Mouse (Mus musculus) lung, postnatal 0 days (tissue): Measurements from ENCODE around the gene Dlk2. TPM values are rescaled to one million over a fixed set of nuclear protein-coding genes. Genes with fewer than 3 reads are reported as not detected.

Source experiments
- ATAC-seq: fragments of 200-750 bp; cut with Nextera tagmentation; 2 replicates; pipeline ENCODE4 v1.8.0; 2017; ENCODE audit warnings: moderate library complexity
- DNase-seq: peaks from one replicate; pipeline ENCODE4 v3.0.0-alpha.2; 2016; ENCODE audit warnings: low spot score
- H3K27ac ChIP-seq: fragments of 300-500 bp; sonication (generic); 2 replicates; pipeline ENCODE4 v1.5.1; 2014; ENCODE audit warnings: antibody characterized with exemption, mild to moderate bottlenecking, low read length, mixed read lengths
- H3K27me3 ChIP-seq: fragments of 300-500 bp; sonication (generic); replicated peaks from 2 replicates; pipeline ENCODE4 v1.6.1; 2014; ENCODE audit warnings: low read length, mixed read lengths; ENCODE audit not compliant: insufficient read depth
- H3K36me3 ChIP-seq: fragments of 300-500 bp; sonication (generic); 2 replicates; pipeline ENCODE4 v1.6.1; 2014; ENCODE audit warnings: low read length, mixed read lengths; ENCODE audit not compliant: insufficient read depth
- H3K4me1 ChIP-seq: fragments of 300-500 bp; sonication (generic); 2 replicates; pipeline ENCODE4 v1.6.1; 2014; ENCODE audit warnings: antibody characterized with exemption, low read depth, low read length, mixed read lengths; ENCODE audit not compliant: insufficient read depth
- H3K4me2 ChIP-seq: fragments of 300-500 bp; sonication (generic); replicated peaks from 2 replicates; pipeline ENCODE4 v1.6.1; 2014; ENCODE audit warnings: low read depth, mild to moderate bottlenecking, low read length, moderate library complexity, mixed read lengths
- H3K4me3 ChIP-seq: fragments of 300-500 bp; sonication (generic); 2 replicates; pipeline ENCODE4 v1.5.1; 2014; ENCODE audit warnings: low read depth, low read length
- H3K9ac ChIP-seq: fragments of 300-500 bp; sonication (generic); replicated peaks from 2 replicates; pipeline ENCODE4 v1.6.1; 2014; ENCODE audit warnings: low read depth, mild to moderate bottlenecking
- H3K9me3 ChIP-seq: fragments of 300-500 bp; sonication (generic); 2 replicates; pipeline ENCODE4 v1.6.1; 2016; ENCODE audit warnings: low read length, mixed read lengths
- CTCF ChIP-seq: IDR thresholded peaks from 2 replicates; pipeline ENCODE4 v1.5.1; 2016; ENCODE audit warnings: antibody characterized with exemption, mild to moderate bottlenecking
- EP300 ChIP-seq: IDR thresholded peaks from 2 replicates; pipeline ENCODE4 v1.6.1; 2016; ENCODE audit warnings: antibody characterized with exemption, mild to moderate bottlenecking, control low read depth
- WGBS: fragments of 180-500 bp; shearing (Covaris S2); extraction: QIAGEN DNeasy Blood & Tissue Kit; methylation state at CpG from one replicate; pipeline ENCODE4 v1.1.7; 2014; 5-methylcytosine and 5-hydroxymethylcytosine counted together
- polyA plus RNA-seq: library from polyadenylated mRNA; unstranded; fragments of >200 nt; fragmentation: Nextera tagmentation; extraction: Ambion mirVana; gene quantifications from 2 replicates; pipeline ENCODE4 v1.2.1, GENCODE M21; 2015

Gene Dlk2
- polyA plus RNA-seq, 1 experiment from 2014 or later = 1.3 TPM

DNA sequence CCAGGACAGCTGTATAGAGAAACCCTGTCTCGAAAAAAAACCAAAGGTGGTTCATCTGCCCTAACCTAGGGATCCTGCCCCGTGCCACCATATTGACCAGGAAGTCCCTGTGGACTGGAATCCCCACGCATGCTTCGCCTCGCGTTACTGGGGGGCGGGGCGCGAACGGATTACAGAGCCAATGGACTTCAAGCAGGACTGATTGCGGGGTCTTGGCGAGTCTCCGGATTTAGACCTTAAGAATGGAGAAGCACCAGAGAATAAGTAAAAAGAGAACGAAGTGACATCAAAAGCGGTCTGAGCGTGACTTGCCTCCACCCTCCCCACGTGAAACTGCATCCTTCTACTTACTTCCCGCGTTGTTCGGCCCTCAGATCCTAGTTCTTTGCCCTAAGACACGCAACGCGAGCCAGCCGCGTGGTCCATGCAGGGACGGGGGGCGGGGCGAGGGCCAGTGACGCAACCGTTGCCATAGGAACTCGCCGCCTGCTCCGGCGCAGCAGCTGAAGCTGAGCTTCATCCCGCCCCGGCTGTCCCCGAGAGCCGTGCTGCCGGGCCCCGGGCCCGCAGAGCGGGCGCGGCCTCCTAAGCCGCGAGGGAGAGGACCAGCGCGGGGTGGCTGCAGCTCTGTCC is 43.7 kb upstream of the Dlk2 start, which contains the start of gene Lrrc73:
Gene Lrrc73, plus strand, starts transcription at position 80 of the 633 bp plus-strand sequence.
- H3K4me1 ChIP-seq = peaks cover 10% of the 10 kb centered on the region
- peaks cover 9% of the 10 kb centered on the region; the same call in 1 of the 2 replicates for H3K27me3 ChIP-seq
- H3K36me3 ChIP-seq = peaks cover 25% of the 10 kb centered on the region; the same call in 1 of the 2 replicates
- ATAC-seq = peak; percentile 88
- 2% methylated on average over 46 of the region's 48 CpGs for WGBS
- TF ChIP-seq EP300 = no peak
- TF ChIP-seq CTCF = no peak
- peak within 1 kb of the TSS; percentile 57 for H3K4me3 ChIP-seq
- H3K9ac ChIP-seq = 0 out of 2 replicates have a peak within 1 kb of the TSS, but pooled peaks have one; percentile 19
- DNase-seq = peak; percentile 89
- no peaks in the 10 kb centered on the region for H3K9me3 ChIP-seq
- peak within 1 kb of the TSS; percentile 97 for H3K4me2 ChIP-seq
- H3K27ac ChIP-seq = no peak within 1 kb of the TSS

DNA sequence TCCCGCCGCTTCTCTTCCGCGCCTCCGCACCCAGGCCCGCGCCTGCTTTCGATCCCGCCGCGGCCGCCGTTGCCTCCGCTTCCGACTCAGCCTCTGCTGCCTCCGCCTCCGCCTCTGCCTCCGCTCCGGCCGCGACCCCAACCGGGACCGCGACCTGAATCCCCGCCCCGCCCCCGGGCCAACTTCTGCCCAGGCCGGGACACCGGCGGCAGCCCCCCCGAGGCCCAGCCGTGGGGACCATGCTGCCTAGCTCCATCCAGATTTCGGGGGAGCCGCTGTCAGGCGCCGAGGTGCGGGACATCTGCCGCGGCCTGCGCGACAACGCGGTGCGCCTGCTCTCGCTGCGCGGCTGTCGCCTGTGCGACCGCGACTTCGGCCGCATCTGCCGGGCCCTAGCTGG is 43.1 kb upstream of the Dlk2 start:
- TF ChIP-seq CTCF (no peak), EP300 (no peak)
- Histone ChIP-seq H3K36me3 (peaks cover 30% of the 10 kb centered on the region; the same call in 1 of the 2 replicates), H3K4me1 (peaks cover 4% of the 10 kb centered on the region), H3K9me3 (no peaks in the 10 kb centered on the region), H3K27ac (no peak overlapping the region), H3K4me3 (peak overlapping the region; percentile 57), H3K9ac (0 out of 2 replicates have a peak overlapping the region, but pooled peaks have one; percentile 19), H3K4me2 (peak overlapping the region; percentile 97), H3K27me3 (peaks cover 9% of the 10 kb centered on the region; the same call in 1 of the 2 replicates)
- ATAC-seq (peak; percentile 21), DNase-seq (no peak)
- WGBS = under 1% methylated on average over 29 of the region's 54 CpGs

DNA sequence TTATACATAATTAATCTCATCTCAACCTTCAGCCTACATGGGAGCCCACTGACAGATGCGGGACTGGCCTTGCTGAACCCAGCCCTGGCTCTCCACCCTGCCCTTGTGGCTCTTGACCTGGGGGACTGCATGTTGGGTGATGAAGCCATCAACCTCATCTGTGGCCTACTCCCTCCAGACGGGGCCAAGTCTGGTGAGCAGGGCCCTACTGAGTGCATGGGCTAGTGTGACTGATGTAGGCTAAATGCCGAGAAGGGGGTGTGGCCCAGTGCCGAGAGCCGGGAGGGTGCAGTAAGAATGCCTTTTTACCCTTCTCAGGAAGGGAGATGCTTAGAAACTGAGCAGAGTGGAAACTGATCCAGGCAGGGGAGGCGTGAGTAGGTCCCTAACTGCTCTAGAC is 42.1 kb upstream of the Dlk2 start:
- 26% methylated on average over 6 of the region's 6 CpGs for WGBS
- no peak for TF ChIP-seq CTCF
- TF ChIP-seq EP300 = no peak

DNA sequence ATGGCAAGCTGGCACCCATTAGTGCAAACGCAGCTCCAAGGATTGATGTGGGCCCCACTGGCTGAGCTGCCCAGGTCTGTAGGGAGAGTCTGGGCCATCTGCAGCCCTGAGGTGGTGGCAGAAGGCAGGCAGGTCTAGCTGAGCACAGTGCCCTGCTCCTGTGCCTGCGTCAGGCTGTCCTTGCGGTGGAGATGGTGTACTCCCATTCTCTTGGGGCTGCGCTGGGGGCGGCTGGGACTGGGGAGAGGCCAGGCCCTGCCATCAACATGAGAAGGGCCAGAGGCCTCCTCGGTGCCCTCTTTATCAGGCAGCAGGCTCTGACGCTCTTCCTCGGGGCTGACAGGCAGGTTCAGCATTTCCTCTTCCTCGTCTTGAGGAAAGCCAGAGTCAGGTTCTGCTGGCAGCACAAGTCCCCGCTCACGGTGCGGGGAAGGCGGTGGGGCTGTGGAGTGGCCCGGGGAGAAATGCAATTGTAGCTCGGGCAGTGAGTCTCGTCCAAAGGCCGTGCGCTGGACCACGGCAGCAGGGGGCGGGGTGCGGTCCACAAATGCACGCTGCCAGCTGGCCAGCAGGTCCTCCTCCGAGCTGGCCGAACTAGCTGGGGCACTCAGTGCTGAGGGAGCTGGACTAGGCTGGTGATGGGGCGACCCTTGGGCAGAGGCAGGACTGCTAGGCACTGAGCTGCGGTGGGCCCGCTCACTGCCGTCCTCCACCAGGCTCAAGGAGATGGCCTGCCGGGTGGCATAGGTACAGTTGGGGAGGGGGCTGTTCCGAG is 38.8 kb upstream of the Dlk2 start:
- H3K9me3 ChIP-seq = no peaks in the 10 kb centered on the region
- TF ChIP-seq EP300 (no peak), CTCF (no peak)
- no peak overlapping the region for H3K4me2 ChIP-seq
- H3K27me3 ChIP-seq = peaks cover 9% of the 10 kb centered on the region; the same call in 1 of the 2 replicates
- DNase-seq (no peak), ATAC-seq (no peak)
- peaks cover under 1% of the 10 kb centered on the region; the same call in 1 of the 2 replicates for H3K4me1 ChIP-seq
- peaks cover 38% of the 10 kb centered on the region for H3K36me3 ChIP-seq
- 83% methylated on average over 29 of the region's 30 CpGs for WGBS
- H3K27ac ChIP-seq = 0 out of 2 replicates have a peak overlapping the region, but pooled peaks have one; percentile 9
- H3K4me3 ChIP-seq = no peak overlapping the region
- H3K9ac ChIP-seq = no peak overlapping the region

More for the DNA sequence above, 42.1 kb upstream of the Dlk2 start:
- Histone ChIP-seq H3K9me3 (no peaks in the 10 kb centered on the region), H3K9ac (no peak overlapping the region), H3K27ac (no peak overlapping the region), H3K4me2 (no peak overlapping the region), H3K4me1 (peaks cover 3% of the 10 kb centered on the region; the same call in 1 of the 2 replicates), H3K27me3 (peaks cover 9% of the 10 kb centered on the region; the same call in 1 of the 2 replicates), H3K36me3 (peaks cover 34% of the 10 kb centered on the region), H3K4me3 (no peak overlapping the region)
- DNase-seq = no peak
- no peak for ATAC-seq

DNA sequence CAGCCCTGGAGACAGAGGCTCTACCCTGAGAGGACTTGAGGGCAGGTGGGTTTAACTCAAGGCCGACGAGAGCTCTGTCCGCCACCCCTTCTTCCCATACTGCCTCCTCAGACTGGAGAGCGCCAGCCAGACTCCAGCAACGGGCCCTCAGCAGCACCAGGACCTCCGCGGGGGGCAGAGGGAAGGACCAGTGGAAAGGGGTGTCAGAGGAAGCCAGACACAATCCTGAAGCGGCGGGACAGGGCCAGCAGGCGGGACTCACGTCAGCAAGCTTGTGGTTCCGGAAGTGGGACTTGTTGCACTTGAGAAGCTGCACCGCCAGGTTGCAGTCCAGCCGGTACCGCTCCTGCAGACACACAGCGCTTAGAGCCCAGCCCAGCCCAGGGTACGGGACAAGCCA is 37.5 kb upstream of the Dlk2 start:
- ATAC-seq = no peak
- Histone ChIP-seq H3K27me3 (0 out of 2 replicates have a peak, but pooled peaks cover under 1% of the 10 kb centered on the region), H3K27ac (no peak overlapping the region), H3K4me1 (no peaks in the 10 kb centered on the region), H3K9ac (no peak overlapping the region), H3K4me2 (no peak overlapping the region), H3K9me3 (no peaks in the 10 kb centered on the region), H3K36me3 (peaks cover 43% of the 10 kb centered on the region), H3K4me3 (no peak overlapping the region)
- WGBS = 81% methylated on average over 16 of the region's 17 CpGs
- TF ChIP-seq EP300 = no peak
- no peak for TF ChIP-seq CTCF
- no peak for DNase-seq

DNA sequence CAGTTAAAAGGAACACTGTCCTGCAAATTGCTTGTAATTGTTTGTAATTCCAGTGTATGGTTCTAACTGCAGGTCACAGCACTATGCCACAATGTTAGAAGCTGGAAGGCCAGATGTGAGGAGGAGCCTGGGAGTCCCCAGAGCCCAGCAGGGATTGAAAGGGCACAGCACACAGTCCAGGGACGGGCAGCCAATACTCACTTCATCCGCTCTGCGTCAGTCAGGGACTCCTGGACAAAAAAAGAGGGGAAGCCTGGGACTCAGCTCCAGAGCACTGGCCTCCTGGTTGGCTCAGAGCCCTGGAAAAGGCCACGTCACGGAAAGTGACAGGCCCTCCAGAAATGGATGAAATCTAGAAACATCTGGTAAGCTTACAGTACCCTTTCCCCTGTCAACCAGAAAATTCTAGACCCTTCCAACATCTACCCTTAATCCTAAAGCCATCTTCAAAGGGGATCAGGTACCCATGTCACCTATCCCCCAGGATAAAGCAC is 35.0 kb upstream of the Dlk2 start:
- DNase-seq (no peak), ATAC-seq (no peak)
- H3K4me3 ChIP-seq = no peak overlapping the region
- H3K4me2 ChIP-seq = no peak overlapping the region
- TF ChIP-seq EP300 = no peak
- no peak for TF ChIP-seq CTCF
- H3K27ac ChIP-seq = no peak overlapping the region
- WGBS = 86% methylated on average over 5 of the region's 5 CpGs
- H3K27me3 ChIP-seq = no peaks in the 10 kb centered on the region
- no peak overlapping the region for H3K9ac ChIP-seq
- H3K36me3 ChIP-seq = peaks cover 43% of the 10 kb centered on the region
- H3K4me1 ChIP-seq = no peaks in the 10 kb centered on the region
- H3K9me3 ChIP-seq = no peaks in the 10 kb centered on the region
